Mouse (Mus musculus) liver, postnatal 0 days (tissue): ENCODE data around the gene Lyl1.

Source experiments
- CTCF ChIP-seq: sonication (generic); IDR thresholded peaks from 2 replicates; pipeline ENCODE4 v1.5.1; 2016; ENCODE audit warnings: antibody characterized with exemption, low read depth
- EP300 ChIP-seq: IDR thresholded peaks from 2 replicates; pipeline ENCODE4 v1.6.1; 2016; ENCODE audit warnings: antibody characterized with exemption, low read depth, mild to moderate bottlenecking

GRCm38 (mm10) chr8:84730541-84731370 is 29.5 kb downstream of the Lyl1 start:
- TF ChIP-seq CTCF (no peak), EP300 (peak; percentile 99)
